Mouse (Mus musculus) embryonic facial prominence, embryonic 10.5 days (tissue): ENCODE measurements at regions not wholly inside any gene's neighbourhood (a gene's known extent, or its start where the extent isn't known, plus 50 kb on each side); places are given as distances from the start of the nearest gene placed in this dataset.

Source experiments
- DNase-seq: peaks from one replicate; pipeline ENCODE4 v3.0.0-alpha.2; 2017; ENCODE audit warnings: low spot score
- H3K27ac ChIP-seq: fragments of 300-500 bp; sonication (generic); replicated peaks from 2 replicates; pipeline ENCODE4 v1.5.1; 2016; ENCODE audit warnings: mild to moderate bottlenecking
- H3K27me3 ChIP-seq: fragments of 300-500 bp; sonication (generic); replicated peaks from 2 replicates; pipeline ENCODE4 v1.6.1; 2016; ENCODE audit warnings: low read depth, mild to moderate bottlenecking; ENCODE audit not compliant: poor library complexity, severe bottlenecking
- H3K36me3 ChIP-seq: fragments of 300-500 bp; sonication (generic); replicated peaks from 2 replicates; pipeline ENCODE4 v1.6.1; 2016; ENCODE audit warnings: mild to moderate bottlenecking, moderate library complexity
- H3K4me1 ChIP-seq: fragments of 300-500 bp; sonication (generic); 2 replicates; pipeline ENCODE4 v1.6.1; 2016
- H3K4me3 ChIP-seq: fragments of 300-500 bp; sonication (generic); 2 replicates; pipeline ENCODE4 v1.5.1; 2016; ENCODE audit warnings: mild to moderate bottlenecking, moderate library complexity
- H3K9me3 ChIP-seq: fragments of 300-500 bp; sonication (generic); 2 replicates; pipeline ENCODE4 v1.6.1; 2016; ENCODE audit warnings: mild to moderate bottlenecking
- WGBS: fragments of 180-500 bp; shearing (Covaris S2); methylation state at CpG from one replicate; pipeline ENCODE4 v1.1.7; 2016; 5-methylcytosine and 5-hydroxymethylcytosine counted together

GRCm38 (mm10) chr10:66228123-66228522 is 867.8 kb upstream of the Jmjd1c start:
- 48% methylated on average over 2 of the region's 2 CpGs for WGBS
- no peaks in the 10 kb centered on the region for H3K36me3 ChIP-seq
- no peak for DNase-seq

GRCm38 (mm10) chr10:66234370-66234916 is 861.5 kb upstream of the Jmjd1c start:
- no peak overlapping the region for H3K4me3 ChIP-seq
- no peaks in the 10 kb centered on the region for H3K27me3 ChIP-seq
- WGBS: 84% methylated on average over 2 of the region's 2 CpGs
- H3K27ac ChIP-seq: no peak overlapping the region
- no peak for DNase-seq
- H3K36me3 ChIP-seq: no peaks in the 10 kb centered on the region
- no peaks in the 10 kb centered on the region for H3K9me3 ChIP-seq
- H3K4me1 ChIP-seq: no peaks in the 10 kb centered on the region

More at GRCm38 (mm10) chr10:66228123-66228522, 867.8 kb upstream of the Jmjd1c start:
- Histone ChIP-seq H3K27me3 (no peaks in the 10 kb centered on the region), H3K27ac (no peak overlapping the region), H3K9me3 (no peaks in the 10 kb centered on the region), H3K4me1 (no peaks in the 10 kb centered on the region), H3K4me3 (no peak overlapping the region)

GRCm38 (mm10) chr10:66256377-66256776 is 839.5 kb upstream of the Jmjd1c start:
- DNase-seq: no peak
- Histone ChIP-seq H3K9me3 (no peaks in the 10 kb centered on the region), H3K36me3 (no peaks in the 10 kb centered on the region), H3K27ac (no peak overlapping the region), H3K27me3 (no peaks in the 10 kb centered on the region), H3K4me1 (no peaks in the 10 kb centered on the region), H3K4me3 (no peak overlapping the region)
- 77% methylated on average over 5 of the region's 5 CpGs for WGBS

GRCm38 (mm10) chr10:66270647-66271270 is 825.2 kb upstream of the Jmjd1c start:
- H3K4me1 ChIP-seq: no peaks in the 10 kb centered on the region
- 81% methylated on average over 4 of the region's 4 CpGs for WGBS
- H3K27me3 ChIP-seq: no peaks in the 10 kb centered on the region
- no peak overlapping the region for H3K27ac ChIP-seq
- H3K4me3 ChIP-seq: no peak overlapping the region
- H3K9me3 ChIP-seq: no peaks in the 10 kb centered on the region
- no peaks in the 10 kb centered on the region for H3K36me3 ChIP-seq
- no peak for DNase-seq

- Histone ChIP-seq H3K4me1 (no peaks in the 10 kb centered on the region), H3K36me3 (no peaks in the 10 kb centered on the region), H3K4me3 (no peak overlapping the region), H3K9me3 (no peaks in the 10 kb centered on the region), H3K27me3 (no peaks in the 10 kb centered on the region), H3K27ac (no peak overlapping the region)
- DNase-seq: no peak
- WGBS: 58% methylated on average over 4 of the region's 4 CpGs
Measured at GRCm38 (mm10) chr10:66295628-66296027, 800.3 kb upstream of the Jmjd1c start.

- Histone ChIP-seq H3K36me3 (no peaks in the 10 kb centered on the region), H3K9me3 (no peaks in the 10 kb centered on the region), H3K4me1 (no peaks in the 10 kb centered on the region), H3K27ac (no peak overlapping the region), H3K4me3 (no peak overlapping the region), H3K27me3 (no peaks in the 10 kb centered on the region)
- WGBS: 80% methylated on average over 2 of the region's 2 CpGs
- no peak for DNase-seq
Measured at GRCm38 (mm10) chr10:66303235-66303780, 792.6 kb upstream of the Jmjd1c start.

GRCm38 (mm10) chr10:66304901-66305300 is 791.0 kb upstream of the Jmjd1c start:
- Histone ChIP-seq H3K36me3 (no peaks in the 10 kb centered on the region), H3K27ac (no peak overlapping the region), H3K9me3 (no peaks in the 10 kb centered on the region), H3K27me3 (no peaks in the 10 kb centered on the region), H3K4me1 (no peaks in the 10 kb centered on the region), H3K4me3 (no peak overlapping the region)
- no peak for DNase-seq

- H3K27me3 ChIP-seq: no peaks in the 10 kb centered on the region
- 58% methylated on average over 3 of the region's 3 CpGs for WGBS
- H3K9me3 ChIP-seq: no peaks in the 10 kb centered on the region
- H3K27ac ChIP-seq: no peak overlapping the region
- H3K36me3 ChIP-seq: no peaks in the 10 kb centered on the region
- H3K4me3 ChIP-seq: no peak overlapping the region
- DNase-seq: no peak
- no peaks in the 10 kb centered on the region for H3K4me1 ChIP-seq
Measured at GRCm38 (mm10) chr10:66331166-66331565, 764.8 kb upstream of the Jmjd1c start.

- Histone ChIP-seq H3K36me3 (no peaks in the 10 kb centered on the region), H3K27ac (no peak overlapping the region), H3K4me3 (no peak overlapping the region), H3K27me3 (no peaks in the 10 kb centered on the region), H3K9me3 (no peaks in the 10 kb centered on the region), H3K4me1 (no peaks in the 10 kb centered on the region)
- WGBS: 92% methylated on average over 1 of the region's 1 CpGs
- no peak for DNase-seq
Measured at GRCm38 (mm10) chr10:66337994-66338393, 757.9 kb upstream of the Jmjd1c start.

- WGBS: 74% methylated on average over 5 of the region's 5 CpGs
Measured at GRCm38 (mm10) chr10:66342823-66343350, 753.0 kb upstream of the Jmjd1c start.

GRCm38 (mm10) chr10:66348398-66348797 is 747.5 kb upstream of the Jmjd1c start:
- 67% methylated on average over 3 of the region's 3 CpGs for WGBS

More at GRCm38 (mm10) chr10:66342823-66343350, 753.0 kb upstream of the Jmjd1c start:
- H3K36me3 ChIP-seq: no peaks in the 10 kb centered on the region
- H3K9me3 ChIP-seq: no peaks in the 10 kb centered on the region
- H3K27ac ChIP-seq: no peak overlapping the region
- no peaks in the 10 kb centered on the region for H3K27me3 ChIP-seq
- no peak for DNase-seq
- no peak overlapping the region for H3K4me3 ChIP-seq
- no peaks in the 10 kb centered on the region for H3K4me1 ChIP-seq

GRCm38 (mm10) chr10:66351036-66351435 is 744.9 kb upstream of the Jmjd1c start:
- WGBS: 79% methylated on average over 1 of the region's 1 CpGs
- Histone ChIP-seq H3K4me1 (no peaks in the 10 kb centered on the region), H3K36me3 (no peaks in the 10 kb centered on the region), H3K27ac (no peak overlapping the region), H3K9me3 (no peaks in the 10 kb centered on the region), H3K27me3 (no peaks in the 10 kb centered on the region), H3K4me3 (no peak overlapping the region)
- DNase-seq: no peak

More at GRCm38 (mm10) chr10:66348398-66348797, 747.5 kb upstream of the Jmjd1c start:
- H3K4me1 ChIP-seq: no peaks in the 10 kb centered on the region
- H3K9me3 ChIP-seq: no peaks in the 10 kb centered on the region
- no peak overlapping the region for H3K27ac ChIP-seq
- H3K27me3 ChIP-seq: no peaks in the 10 kb centered on the region
- H3K36me3 ChIP-seq: no peaks in the 10 kb centered on the region
- DNase-seq: no peak
- no peak overlapping the region for H3K4me3 ChIP-seq

- no peak for DNase-seq
- Histone ChIP-seq H3K36me3 (no peaks in the 10 kb centered on the region), H3K27ac (no peak overlapping the region), H3K27me3 (no peaks in the 10 kb centered on the region), H3K9me3 (no peaks in the 10 kb centered on the region), H3K4me1 (no peaks in the 10 kb centered on the region), H3K4me3 (no peak overlapping the region)
- 79% methylated on average over 1 of the region's 1 CpGs for WGBS
Measured at GRCm38 (mm10) chr10:66354072-66354471, 741.9 kb upstream of the Jmjd1c start.
